Mouse (Mus musculus): ENCODE results near the gene Aifm1.
A peak's percentile ranks its signal among the peaks of the same experiment; 100 is the strongest.

Gene Aifm1

GRCm38 (mm10) chrX:48513166-48513807 lies at the start of gene Aifm1:
Gene Aifm1 (minus strand): TSS chrX:48513563.
- DNase-seq: peak; percentile 89

GRCm38 (mm10) chrX:48532175-48532574 lies 18.8 kb upstream of the Aifm1 start:
- peak; percentile 74 for DNase-seq

DNA sequence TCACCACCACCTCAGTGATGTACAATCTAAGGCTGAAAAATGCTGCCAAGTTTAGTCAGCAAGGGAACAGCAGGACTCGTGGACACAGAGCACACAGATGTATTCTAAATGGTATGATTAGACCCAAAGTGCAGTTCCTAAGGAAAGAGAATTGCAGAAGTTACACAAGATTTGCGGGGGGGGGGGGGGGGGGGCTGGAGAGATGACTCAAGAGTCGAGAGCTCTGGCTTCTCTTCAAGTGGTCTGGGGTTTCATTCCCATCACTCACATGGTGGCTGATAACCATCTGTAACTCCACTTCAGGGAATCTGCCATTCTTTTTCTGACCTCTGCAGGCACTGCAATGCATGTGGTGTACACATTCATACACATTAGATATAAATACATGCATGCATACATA lies 13.1 kb upstream of the Aifm1 start:
- no peak for DNase-seq

- no peak for DNase-seq
Measured at GRCm38 (mm10) chrX:48525866-48526265, 12.5 kb upstream of the Aifm1 start.

DNA sequence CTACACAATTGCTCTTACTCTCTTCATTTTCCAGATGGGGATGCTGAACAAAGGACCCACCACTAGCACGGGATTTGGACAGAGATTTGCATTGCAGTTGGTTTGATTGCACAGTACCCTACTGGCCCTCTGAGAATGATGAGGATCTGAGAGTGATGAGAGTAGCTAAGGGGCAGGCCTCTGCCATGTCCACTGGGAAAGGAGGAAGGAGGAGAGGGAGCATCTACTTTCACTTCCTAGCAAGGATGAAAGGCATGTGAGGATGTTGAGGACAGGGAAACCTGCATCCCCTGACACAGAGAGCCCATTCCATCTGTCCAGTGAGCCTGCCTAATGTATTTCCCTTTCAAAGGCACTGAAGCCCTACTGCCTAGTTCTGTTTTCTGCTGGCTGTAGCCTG lies 12.0 kb upstream of the Aifm1 start:
- no peak for DNase-seq

GRCm38 (mm10) chrX:48523512-48523911 lies 10.1 kb upstream of the Aifm1 start:
- peak; percentile 5 for DNase-seq

GRCm38 (mm10) chrX:48521651-48522050 lies 8.3 kb upstream of the Aifm1 start:
- no peak for DNase-seq

DNA sequence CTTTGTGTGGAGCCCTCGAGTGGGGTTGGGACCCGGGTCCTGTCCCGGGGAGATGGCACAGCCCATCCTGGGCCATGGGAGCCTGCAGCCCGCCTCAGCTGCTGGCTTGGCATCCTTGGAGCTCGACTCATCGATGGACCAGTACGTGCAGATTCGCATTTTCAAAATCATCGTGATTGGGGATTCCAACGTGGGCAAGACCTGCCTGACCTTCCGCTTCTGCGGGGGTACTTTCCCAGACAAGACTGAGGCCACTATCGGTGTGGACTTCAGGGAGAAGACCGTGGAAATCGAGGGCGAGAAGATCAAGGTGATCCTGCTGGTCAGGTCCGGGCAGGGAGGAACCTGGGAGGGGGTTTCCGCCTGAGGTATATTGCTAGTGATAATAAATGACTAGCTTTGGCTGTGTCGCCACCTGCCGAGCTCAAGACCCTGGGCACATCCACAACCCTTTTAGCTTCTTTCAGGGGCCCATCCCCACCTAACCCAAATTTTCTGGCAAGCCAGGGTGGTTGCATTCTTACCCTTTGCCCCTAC lies 6.3 kb upstream of the Aifm1 start:
- peak; percentile 31 for DNase-seq

- peak; percentile 45 for DNase-seq
Measured at GRCm38 (mm10) chrX:48518808-48519548, 5.6 kb upstream of the Aifm1 start, which contains the start of gene Rab33a. Gene Rab33a (plus strand): TSS chrX:48519285.

GRCm38 (mm10) chrX:48518211-48518807 lies 4.9 kb upstream of the Aifm1 start:
- peak; percentile 61 for DNase-seq

DNA sequence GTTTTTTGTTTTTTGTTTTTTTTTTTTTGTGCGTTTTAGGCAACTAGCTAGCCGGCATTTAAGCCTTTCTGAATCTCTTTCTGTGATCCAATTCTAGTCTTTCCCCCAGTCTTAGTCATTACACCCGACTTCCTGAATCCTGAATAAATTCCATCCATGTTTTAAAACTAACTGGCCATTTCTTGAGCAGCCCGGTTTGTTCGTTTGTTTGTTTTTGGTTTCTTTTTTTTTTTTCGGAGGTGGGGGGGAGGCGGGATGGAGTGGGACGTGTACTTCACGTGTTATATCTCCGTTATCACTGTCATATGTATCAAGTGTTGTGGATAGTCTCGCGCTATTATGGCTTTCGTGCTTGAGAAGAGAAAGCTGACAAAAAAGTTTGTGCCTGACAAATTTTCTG lies 461 bp upstream of the Aifm1 start:
- DNase-seq: peak; percentile 2

GRCm38 (mm10) chrX:48493763-48494162 lies 19.6 kb downstream of the Aifm1 start:
- DNase-seq: no peak

- no peak for DNase-seq
Measured at GRCm38 (mm10) chrX:48481687-48482086, 31.7 kb downstream of the Aifm1 start.

- DNase-seq: no peak
Measured at GRCm38 (mm10) chrX:48481095-48481494, 32.3 kb downstream of the Aifm1 start.

GRCm38 (mm10) chrX:48467355-48467946 lies 45.9 kb downstream of the Aifm1 start:
- no peak for DNase-seq

- no peak for DNase-seq
Measured at GRCm38 (mm10) chrX:48466174-48466573, 47.2 kb downstream of the Aifm1 start.

DNA sequence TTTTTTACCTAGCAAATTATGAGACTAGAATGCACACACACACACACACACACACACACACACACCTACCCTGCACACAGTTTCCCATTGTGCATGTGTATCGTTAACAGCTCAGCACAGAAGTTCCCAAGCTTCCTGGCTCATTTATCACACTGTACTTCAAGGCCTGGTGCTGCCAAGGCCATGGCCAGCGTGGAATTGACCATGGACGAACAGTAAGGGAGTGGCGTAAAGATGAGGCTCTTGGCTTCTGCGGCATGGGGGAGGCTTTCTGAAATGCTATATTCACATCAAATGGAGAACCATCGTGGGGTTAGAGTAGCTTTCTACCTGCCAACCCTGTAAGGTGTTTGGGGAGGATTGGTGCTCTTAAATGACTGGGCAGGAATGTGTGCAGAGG lies 48.9 kb downstream of the Aifm1 start:
- no peak for DNase-seq

- no peak for DNase-seq
Measured at GRCm38 (mm10) chrX:48463636-48464035, 49.7 kb downstream of the Aifm1 start.

- peak; percentile 79 for DNase-seq
Measured at GRCm38 (mm10) chrX:48462754-48463507, 50.4 kb downstream of the Aifm1 start, which contains the start of gene Elf4. Gene Elf4 (minus strand): TSS chrX:48463132.

- no peak for DNase-seq
Measured at GRCm38 (mm10) chrX:48462297-48462696, 51.1 kb downstream of the Aifm1 start.

DNA sequence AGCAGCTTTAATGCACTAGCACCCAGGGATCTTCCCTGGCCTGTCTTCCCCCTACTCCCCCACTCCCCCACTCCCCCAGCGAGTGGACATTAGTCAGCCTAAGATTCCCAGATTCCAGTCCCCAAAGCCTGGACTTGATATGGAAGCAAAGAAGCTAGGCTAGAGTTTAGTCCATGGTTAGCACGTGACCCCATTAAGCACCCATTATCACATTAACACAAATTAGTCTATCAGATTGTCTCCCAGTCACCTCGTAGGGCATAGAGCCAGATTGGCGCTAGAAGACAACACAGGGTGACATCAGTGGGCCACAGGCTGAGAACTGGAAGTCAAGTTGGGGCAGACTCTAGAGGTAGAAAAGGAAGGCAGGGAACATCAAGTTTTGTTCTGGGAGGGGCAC lies 52.4 kb downstream of the Aifm1 start:
- DNase-seq: no peak

DNA sequence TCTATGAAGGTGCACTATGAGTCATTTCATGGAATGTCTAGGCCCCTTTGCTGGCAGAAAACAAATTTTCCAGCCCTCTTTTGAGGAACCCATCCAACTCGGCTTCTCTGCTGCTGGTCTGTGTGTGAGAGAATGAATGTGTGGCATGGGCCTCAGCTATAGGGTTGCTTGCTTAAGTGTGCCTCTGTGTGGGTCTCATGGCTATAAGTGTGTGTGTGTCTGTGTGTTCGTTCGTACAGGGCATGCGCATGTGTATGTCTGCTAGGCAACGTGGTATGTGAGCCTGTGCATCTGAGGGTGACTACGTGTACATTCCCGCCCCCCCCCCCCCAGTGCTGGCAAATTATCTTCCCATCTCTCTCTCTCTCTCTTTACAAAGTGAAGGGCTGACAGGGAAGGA lies 52.9 kb downstream of the Aifm1 start:
- no peak for DNase-seq

GRCm38 (mm10) chrX:48456956-48457355 lies 56.4 kb downstream of the Aifm1 start:
- DNase-seq: peak; percentile 24

Data from thymus, postnatal 14 days (tissue).